Mouse (Mus musculus): ENCODE measurements around the gene Adap2. TPM values are rescaled to one million over a fixed set of nuclear protein-coding genes. Genes with fewer than 3 reads are reported as not detected.

The Adap2 gene
- polyA plus RNA-seq, 1 experiment from 2014 or later, result 0.60 TPM

- H3K27ac ChIP-seq (replicated peaks; ENCODE audit: low read depth, low read length), result no peak overlapping the region
- WGBS, result 54% methylated on average over 5 of the region's 5 CpGs
These were observed 51.0 kb downstream of the Adap2 start for GRCm38 (mm10) chr11:80204941-80205340.

GRCm38 (mm10) chr11:80208465-80208859 is 54.6 kb downstream of the Adap2 start:
- no peaks in the 10 kb centered on the region for H3K4me1 ChIP-seq (ENCODE audit: control insufficient read depth, insufficient read depth, low read length)
- DNase-seq (ENCODE audit: low spot score), result no peak
- peak; percentile 34 for ATAC-seq (replicated peaks; ENCODE audit: insufficient number of reproducible peaks, low FRiP score, low TSS enrichment, low read depth)
- peak overlapping the region; percentile 73; the same call in 1 of the 2 replicates for H3K4me3 ChIP-seq (ENCODE audit: low read depth, low read length)
- no peaks in the 10 kb centered on the region for H3K9me3 ChIP-seq (replicated peaks; ENCODE audit: control insufficient read depth, low read length)
- H3K4me2 ChIP-seq (ENCODE audit: low read depth, low read length), result no peak overlapping the region
- no peaks in the 10 kb centered on the region for H3K27me3 ChIP-seq (ENCODE audit: control insufficient read depth, insufficient read depth, low read length)
- H3K27ac ChIP-seq (replicated peaks; ENCODE audit: low read depth, low read length), result no peak overlapping the region
- H3K36me3 ChIP-seq (replicated peaks; ENCODE audit: control insufficient read depth, insufficient read depth, low read depth, low read length), result no peaks in the 10 kb centered on the region
- H3K9ac ChIP-seq (replicated peaks; ENCODE audit: low read length), result no peak overlapping the region
- WGBS, result 36% methylated on average over 7 of the region's 7 CpGs

More at GRCm38 (mm10) chr11:80204941-80205340, 51.0 kb downstream of the Adap2 start:
- Histone ChIP-seq H3K4me2 (ENCODE audit: low read depth, low read length) (no peak overlapping the region), H3K9me3 (replicated peaks; ENCODE audit: control insufficient read depth, low read length) (no peaks in the 10 kb centered on the region), H3K36me3 (replicated peaks; ENCODE audit: control insufficient read depth, insufficient read depth, low read depth, low read length) (no peaks in the 10 kb centered on the region), H3K4me1 (ENCODE audit: control insufficient read depth, insufficient read depth, low read length) (no peaks in the 10 kb centered on the region), H3K9ac (replicated peaks; ENCODE audit: low read length) (no peak overlapping the region), H3K27me3 (ENCODE audit: control insufficient read depth, insufficient read depth, low read length) (no peaks in the 10 kb centered on the region), H3K4me3 (ENCODE audit: low read depth, low read length) (no peak overlapping the region)
- DNase-seq (ENCODE audit: low spot score) (no peak), ATAC-seq (replicated peaks; ENCODE audit: insufficient number of reproducible peaks, low FRiP score, low TSS enrichment, low read depth) (no peak)

- peak; percentile 96 for DNase-seq (ENCODE audit: low spot score)
- Histone ChIP-seq H3K9me3 (replicated peaks; ENCODE audit: control insufficient read depth, low read length) (no peaks in the 10 kb centered on the region), H3K27me3 (ENCODE audit: control insufficient read depth, insufficient read depth, low read length) (no peaks in the 10 kb centered on the region), H3K4me3 (ENCODE audit: low read depth, low read length) (peak within 1 kb of the TSS; percentile 73), H3K36me3 (replicated peaks; ENCODE audit: control insufficient read depth, insufficient read depth, low read depth, low read length) (no peaks in the 10 kb centered on the region), H3K27ac (replicated peaks; ENCODE audit: low read depth, low read length) (peak within 1 kb of the TSS; percentile 80), H3K4me2 (ENCODE audit: low read depth, low read length) (peak within 1 kb of the TSS; percentile 46), H3K4me1 (ENCODE audit: control insufficient read depth, insufficient read depth, low read length) (no peaks in the 10 kb centered on the region), H3K9ac (replicated peaks; ENCODE audit: low read length) (peak within 1 kb of the TSS; percentile 85)
- peak; percentile 87 for ATAC-seq (replicated peaks; ENCODE audit: insufficient number of reproducible peaks, low FRiP score, low TSS enrichment, low read depth)
- WGBS, result 0% methylated on average over 74 of the region's 78 CpGs
These were observed 55.2 kb downstream of the Adap2 start, which contains the start of gene Rhot1 for GRCm38 (mm10) chr11:80208860-80209800. Gene Rhot1 (plus strand): TSS chr11:80209019.

GRCm38 (mm10) chr11:80210321-80210720 is 56.4 kb downstream of the Adap2 start:
- no peak overlapping the region for H3K9ac ChIP-seq (replicated peaks; ENCODE audit: low read length)

GRCm38 (mm10) chr11:80212282-80212681 is 58.4 kb downstream of the Adap2 start:
- H3K27ac ChIP-seq (replicated peaks; ENCODE audit: low read depth, low read length), result no peak overlapping the region
- WGBS, result 93% methylated on average over 2 of the region's 2 CpGs
- no peak overlapping the region for H3K9ac ChIP-seq (replicated peaks; ENCODE audit: low read length)
- no peaks in the 10 kb centered on the region for H3K36me3 ChIP-seq (replicated peaks; ENCODE audit: control insufficient read depth, insufficient read depth, low read depth, low read length)
- no peak overlapping the region for H3K4me3 ChIP-seq (ENCODE audit: low read depth, low read length)
- no peaks in the 10 kb centered on the region for H3K4me1 ChIP-seq (ENCODE audit: control insufficient read depth, insufficient read depth, low read length)
- H3K9me3 ChIP-seq (replicated peaks; ENCODE audit: control insufficient read depth, low read length), result no peaks in the 10 kb centered on the region
- no peaks in the 10 kb centered on the region for H3K27me3 ChIP-seq (ENCODE audit: control insufficient read depth, insufficient read depth, low read length)
- ATAC-seq (replicated peaks; ENCODE audit: insufficient number of reproducible peaks, low FRiP score, low TSS enrichment, low read depth), result no peak
- no peak overlapping the region for H3K4me2 ChIP-seq (ENCODE audit: low read depth, low read length)
- no peak for DNase-seq (ENCODE audit: low spot score)

More at GRCm38 (mm10) chr11:80210321-80210720, 56.4 kb downstream of the Adap2 start:
- no peaks in the 10 kb centered on the region for H3K4me1 ChIP-seq (ENCODE audit: control insufficient read depth, insufficient read depth, low read length)
- WGBS, result 52% methylated on average over 6 of the region's 6 CpGs
- H3K9me3 ChIP-seq (replicated peaks; ENCODE audit: control insufficient read depth, low read length), result no peaks in the 10 kb centered on the region
- ATAC-seq (replicated peaks; ENCODE audit: insufficient number of reproducible peaks, low FRiP score, low TSS enrichment, low read depth) (no peak), DNase-seq (ENCODE audit: low spot score) (no peak)
- H3K27me3 ChIP-seq (ENCODE audit: control insufficient read depth, insufficient read depth, low read length), result no peaks in the 10 kb centered on the region
- peak overlapping the region; percentile 73 for H3K4me3 ChIP-seq (ENCODE audit: low read depth, low read length)
- no peaks in the 10 kb centered on the region for H3K36me3 ChIP-seq (replicated peaks; ENCODE audit: control insufficient read depth, insufficient read depth, low read depth, low read length)
- peak overlapping the region; percentile 30 for H3K4me2 ChIP-seq (ENCODE audit: low read depth, low read length)
- H3K27ac ChIP-seq (replicated peaks; ENCODE audit: low read depth, low read length), result no peak overlapping the region

GRCm38 (mm10) chr11:80215291-80215690 is 61.4 kb downstream of the Adap2 start:
- H3K27ac ChIP-seq (replicated peaks; ENCODE audit: low read depth, low read length), result no peak overlapping the region
- H3K27me3 ChIP-seq (ENCODE audit: control insufficient read depth, insufficient read depth, low read length), result no peaks in the 10 kb centered on the region
- 86% methylated on average over 3 of the region's 3 CpGs for WGBS
- H3K4me2 ChIP-seq (ENCODE audit: low read depth, low read length), result no peak overlapping the region
- H3K4me1 ChIP-seq (ENCODE audit: control insufficient read depth, insufficient read depth, low read length), result no peaks in the 10 kb centered on the region
- H3K9ac ChIP-seq (replicated peaks; ENCODE audit: low read length), result no peak overlapping the region
- H3K36me3 ChIP-seq (replicated peaks; ENCODE audit: control insufficient read depth, insufficient read depth, low read depth, low read length), result no peaks in the 10 kb centered on the region; the same call in 1 of the 2 replicates
- ATAC-seq (replicated peaks; ENCODE audit: insufficient number of reproducible peaks, low FRiP score, low TSS enrichment, low read depth) (no peak), DNase-seq (ENCODE audit: low spot score) (no peak)
- no peaks in the 10 kb centered on the region for H3K9me3 ChIP-seq (replicated peaks; ENCODE audit: control insufficient read depth, low read length)
- no peak overlapping the region for H3K4me3 ChIP-seq (ENCODE audit: low read depth, low read length)

- ATAC-seq (replicated peaks; ENCODE audit: insufficient number of reproducible peaks, low FRiP score, low TSS enrichment, low read depth) (no peak), DNase-seq (ENCODE audit: low spot score) (no peak)
- H3K36me3 ChIP-seq (replicated peaks; ENCODE audit: control insufficient read depth, insufficient read depth, low read depth, low read length), result peaks cover 4% of the 10 kb centered on the region; the same call in 1 of the 2 replicates
- 84% methylated on average over 11 of the region's 11 CpGs for WGBS
- no peaks in the 10 kb centered on the region for H3K9me3 ChIP-seq (replicated peaks; ENCODE audit: control insufficient read depth, low read length)
- no peak overlapping the region for H3K4me3 ChIP-seq (ENCODE audit: low read depth, low read length)
- H3K27me3 ChIP-seq (ENCODE audit: control insufficient read depth, insufficient read depth, low read length), result no peaks in the 10 kb centered on the region
- H3K4me1 ChIP-seq (ENCODE audit: control insufficient read depth, insufficient read depth, low read length), result no peaks in the 10 kb centered on the region
- H3K27ac ChIP-seq (replicated peaks; ENCODE audit: low read depth, low read length), result no peak overlapping the region
- no peak overlapping the region for H3K9ac ChIP-seq (replicated peaks; ENCODE audit: low read length)
- no peak overlapping the region for H3K4me2 ChIP-seq (ENCODE audit: low read depth, low read length)
These were observed 64.9 kb downstream of the Adap2 start for GRCm38 (mm10) chr11:80218657-80219293.

Measured in embryonic facial prominence, embryonic 11.5 days (tissue).